Mouse (Mus musculus) cerebellum, adult 11-12 months (tissue): ENCODE data around the gene Nfasc.

Source experiments
- DNase-seq: peaks from one replicate; pipeline ENCODE4 v3.0.0; 2022

The Nfasc gene

GRCm38 (mm10) chr1:132641049-132641795, 100.4 kb downstream of the Nfasc start:
- DNase-seq: no peak

- peak; percentile 63 for DNase-seq
Observed at GRCm38 (mm10) chr1:132640256-132640655, 101.3 kb downstream of the Nfasc start.

- DNase-seq: no peak
Observed at GRCm38 (mm10) chr1:132637346-132637745, 104.3 kb downstream of the Nfasc start.

- DNase-seq: peak; percentile 82
Observed at GRCm38 (mm10) chr1:132629611-132630370, 111.8 kb downstream of the Nfasc start.

GRCm38 (mm10) chr1:132628599-132628998, 113.0 kb downstream of the Nfasc start:
- DNase-seq: no peak

- no peak for DNase-seq
Observed at GRCm38 (mm10) chr1:132628183-132628582, 113.4 kb downstream of the Nfasc start.

- DNase-seq: no peak
Observed at GRCm38 (mm10) chr1:132626125-132626756, 115.4 kb downstream of the Nfasc start.

GRCm38 (mm10) chr1:132625034-132625433, 116.6 kb downstream of the Nfasc start:
- no peak for DNase-seq

- DNase-seq: no peak
Observed at GRCm38 (mm10) chr1:132624466-132624865, 117.1 kb downstream of the Nfasc start.

GRCm38 (mm10) chr1:132623641-132624336, 117.8 kb downstream of the Nfasc start:
- no peak for DNase-seq

- no peak for DNase-seq
Observed at GRCm38 (mm10) chr1:132612066-132612465, 129.5 kb downstream of the Nfasc start.

- no peak for DNase-seq
Observed at GRCm38 (mm10) chr1:132609048-132609634, 132.5 kb downstream of the Nfasc start.

GRCm38 (mm10) chr1:132602161-132602560, 139.4 kb downstream of the Nfasc start:
- no peak for DNase-seq

GRCm38 (mm10) chr1:132598024-132598423, 143.6 kb downstream of the Nfasc start:
- no peak for DNase-seq

GRCm38 (mm10) chr1:132595741-132596140, 145.9 kb downstream of the Nfasc start:
- DNase-seq: peak; percentile 12

GRCm38 (mm10) chr1:132594587-132594986, 147.0 kb downstream of the Nfasc start:
- peak; percentile 79 for DNase-seq

- DNase-seq: no peak
Observed at GRCm38 (mm10) chr1:132592145-132592544, 149.5 kb downstream of the Nfasc start.

- peak; percentile 60 for DNase-seq
Observed at GRCm38 (mm10) chr1:132591399-132591930, 150.1 kb downstream of the Nfasc start.

- no peak for DNase-seq
Observed at GRCm38 (mm10) chr1:132586679-132587201, 154.9 kb downstream of the Nfasc start.

- DNase-seq: no peak
Observed at GRCm38 (mm10) chr1:132585376-132585775, 156.2 kb downstream of the Nfasc start.

GRCm38 (mm10) chr1:132582998-132583604, 158.5 kb downstream of the Nfasc start:
- no peak for DNase-seq
